Mouse (Mus musculus) stomach, embryonic 14.5 days (tissue): ENCODE data around the gene Foxi3. TPM values are rescaled to one million over a fixed set of nuclear protein-coding genes. Genes with fewer than 3 reads are reported as not detected.

Experiments
- ATAC-seq: fragments of 200-750 bp; cut with Nextera tagmentation; 2 replicates; pipeline ENCODE4 v1.8.0; 2017; ENCODE audit warnings: low read depth, moderate TSS enrichment; ENCODE audit not compliant: insufficient number of reproducible peaks, insufficient read depth, low FRiP score
- H3K27ac ChIP-seq: fragments of 300-500 bp; sonication (generic); 2 replicates; pipeline ENCODE4 v1.5.1; 2014; ENCODE audit warnings: mild to moderate bottlenecking, low read length, moderate library complexity, mixed read lengths
- H3K27me3 ChIP-seq: fragments of 300-500 bp; sonication (generic); 2 replicates; pipeline ENCODE4 v1.6.1; 2014; ENCODE audit warnings: low read length, control low read depth, mixed read lengths; ENCODE audit not compliant: control insufficient read depth, insufficient read depth
- H3K36me3 ChIP-seq: fragments of 300-500 bp; sonication (generic); 2 replicates; pipeline ENCODE4 v1.6.1; 2014; ENCODE audit warnings: mild to moderate bottlenecking, control low read depth, low read length, moderate library complexity, mixed read lengths; ENCODE audit not compliant: control insufficient read depth, insufficient read depth
- H3K4me1 ChIP-seq: fragments of 300-500 bp; sonication (generic); 2 replicates; pipeline ENCODE4 v1.6.1; 2014; ENCODE audit warnings: low read length, control low read depth, mixed read lengths; ENCODE audit not compliant: control insufficient read depth, insufficient read depth
- H3K4me2 ChIP-seq: fragments of 300-500 bp; sonication (generic); replicated peaks from 2 replicates; pipeline ENCODE4 v1.6.1; 2014; ENCODE audit warnings: low read depth, low read length, control low read depth
- H3K4me3 ChIP-seq: fragments of 300-500 bp; sonication (generic); 2 replicates; pipeline ENCODE4 v1.5.1; 2014; ENCODE audit warnings: low read depth, low read length, control low read depth
- H3K9ac ChIP-seq: fragments of 300-500 bp; sonication (generic); replicated peaks from 2 replicates; pipeline ENCODE4 v1.6.1; 2014; ENCODE audit warnings: low read depth, mild to moderate bottlenecking, control low read depth, low read length, moderate library complexity, mixed read lengths
- H3K9me3 ChIP-seq: fragments of 300-500 bp; sonication (generic); 2 replicates; pipeline ENCODE4 v1.6.1; 2016; ENCODE audit warnings: low read depth, low read length, control low read depth; ENCODE audit not compliant: control insufficient read depth
- WGBS: fragments of 180-500 bp; shearing (Covaris S2); extraction: QIAGEN DNeasy Blood & Tissue Kit; methylation state at CpG from one replicate; pipeline ENCODE4 v1.1.7; 2014; 5-methylcytosine and 5-hydroxymethylcytosine counted together
- polyA plus RNA-seq: library from polyadenylated mRNA; unstranded; fragments of >200 nt; fragmentation: Nextera tagmentation; extraction: Ambion mirVana; gene quantifications from 2 replicates; pipeline ENCODE4 v1.2.1, GENCODE M21; 2014

Foxi3 gene
- polyA plus RNA-seq, 1 experiment from 2014 or later: not detected

- no peaks in the 10 kb centered on the region for H3K27me3 ChIP-seq
- peak overlapping the region; percentile 20; the same call in 1 of the 2 replicates for H3K4me2 ChIP-seq
- ATAC-seq: no peak
- no peak overlapping the region for H3K27ac ChIP-seq
- H3K4me1 ChIP-seq: no peaks in the 10 kb centered on the region
- 6% methylated on average over 8 of the region's 8 CpGs for WGBS
- no peaks in the 10 kb centered on the region for H3K36me3 ChIP-seq
- H3K9ac ChIP-seq: no peak overlapping the region
- H3K9me3 ChIP-seq: no peaks in the 10 kb centered on the region
- no peak overlapping the region for H3K4me3 ChIP-seq
Observed at GRCm38 (mm10) chr6:70967422-70967821, 11.1 kb downstream of the Foxi3 start.

- 51% methylated on average over 4 of the region's 4 CpGs for WGBS
- Histone ChIP-seq H3K27me3 (no peaks in the 10 kb centered on the region), H3K9ac (no peak overlapping the region), H3K9me3 (no peaks in the 10 kb centered on the region), H3K36me3 (no peaks in the 10 kb centered on the region), H3K4me3 (no peak overlapping the region), H3K4me2 (no peak overlapping the region), H3K27ac (no peak overlapping the region), H3K4me1 (no peaks in the 10 kb centered on the region)
- no peak for ATAC-seq
Observed at GRCm38 (mm10) chr6:70968291-70968690, 12.0 kb downstream of the Foxi3 start.

- ATAC-seq: no peak
- Histone ChIP-seq H3K27ac (no peak overlapping the region), H3K4me3 (no peak overlapping the region), H3K9me3 (no peaks in the 10 kb centered on the region), H3K27me3 (no peaks in the 10 kb centered on the region), H3K4me1 (no peaks in the 10 kb centered on the region), H3K4me2 (no peak overlapping the region), H3K9ac (no peak overlapping the region), H3K36me3 (no peaks in the 10 kb centered on the region)
- WGBS: 56% methylated on average over 3 of the region's 3 CpGs
Observed at GRCm38 (mm10) chr6:70973066-70973465, 16.7 kb downstream of the Foxi3 start.

DNA sequence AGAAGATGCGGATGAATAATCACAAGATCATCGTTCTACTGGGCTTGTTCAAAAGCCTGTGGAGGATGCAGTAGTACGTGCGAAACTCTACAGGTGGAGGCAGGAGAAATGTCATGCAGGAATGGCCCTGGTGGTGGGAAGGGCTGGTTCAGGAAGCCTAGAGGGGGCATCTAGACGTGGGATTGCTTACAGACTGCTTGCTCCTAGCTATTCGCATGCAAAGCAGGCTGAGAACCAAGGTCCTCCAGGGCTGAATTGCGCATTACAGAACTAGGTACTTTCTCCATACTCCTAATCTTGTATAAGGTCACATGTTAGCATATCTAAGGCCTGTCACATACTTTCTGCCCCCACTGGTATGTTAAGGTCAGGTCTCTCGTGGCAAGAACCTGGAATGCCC lies 24.7 kb downstream of the Foxi3 start:
- no peak for ATAC-seq
- H3K9ac ChIP-seq: no peak overlapping the region
- no peak overlapping the region for H3K4me2 ChIP-seq
- no peak overlapping the region for H3K27ac ChIP-seq
- H3K4me3 ChIP-seq: no peak overlapping the region
- no peaks in the 10 kb centered on the region for H3K36me3 ChIP-seq
- no peaks in the 10 kb centered on the region for H3K9me3 ChIP-seq
- WGBS: 83% methylated on average over 8 of the region's 8 CpGs
- H3K4me1 ChIP-seq: no peaks in the 10 kb centered on the region
- no peaks in the 10 kb centered on the region for H3K27me3 ChIP-seq

DNA sequence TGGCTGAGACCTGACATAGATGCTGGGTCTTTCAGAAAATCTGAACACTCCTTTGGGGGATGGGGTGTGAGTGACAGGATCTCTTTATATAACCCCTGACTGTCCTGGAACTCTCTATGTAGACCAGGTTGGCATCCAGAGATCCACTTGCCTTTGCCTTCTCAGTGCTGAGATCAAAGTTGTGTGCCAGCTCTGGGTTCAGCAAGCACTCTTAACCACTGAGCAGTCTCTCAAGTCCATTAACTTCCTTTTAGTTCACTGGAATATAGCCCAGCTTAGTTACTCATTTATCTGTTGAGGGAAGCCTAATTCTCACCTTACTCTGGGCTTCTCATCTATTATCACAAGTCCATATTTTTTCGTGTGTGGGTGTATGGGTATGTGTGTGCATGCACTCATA lies 26.1 kb downstream of the Foxi3 start:
- H3K36me3 ChIP-seq: no peaks in the 10 kb centered on the region
- WGBS: 71% methylated on average over 1 of the region's 1 CpGs
- no peak overlapping the region for H3K4me2 ChIP-seq
- H3K4me3 ChIP-seq: no peak overlapping the region
- no peaks in the 10 kb centered on the region for H3K9me3 ChIP-seq
- H3K4me1 ChIP-seq: no peaks in the 10 kb centered on the region
- no peak for ATAC-seq
- H3K9ac ChIP-seq: no peak overlapping the region
- no peak overlapping the region for H3K27ac ChIP-seq
- H3K27me3 ChIP-seq: no peaks in the 10 kb centered on the region

DNA sequence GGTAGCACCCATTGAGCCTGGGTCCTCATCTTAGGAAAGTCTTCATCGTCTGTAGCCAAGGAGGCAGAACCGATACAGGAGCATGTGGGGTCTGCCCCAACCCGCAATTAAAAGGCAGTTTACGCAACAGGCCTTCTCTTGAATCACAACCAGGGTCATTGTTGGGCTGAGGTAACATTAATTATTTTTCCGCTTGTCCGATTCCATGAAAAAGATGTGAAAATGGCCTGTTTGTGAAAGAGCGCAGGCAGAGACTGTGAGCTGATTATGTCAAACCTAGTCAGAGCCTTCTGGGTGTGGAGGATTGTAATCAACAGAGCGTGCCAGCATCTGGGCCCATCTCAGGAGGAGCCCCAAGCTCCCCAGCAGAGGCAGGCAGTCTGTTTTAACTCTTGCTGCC lies 30.4 kb downstream of the Foxi3 start:
- Histone ChIP-seq H3K9ac (no peak overlapping the region), H3K4me3 (no peak overlapping the region), H3K27me3 (no peaks in the 10 kb centered on the region), H3K36me3 (no peaks in the 10 kb centered on the region), H3K4me1 (no peaks in the 10 kb centered on the region), H3K9me3 (no peaks in the 10 kb centered on the region), H3K27ac (no peak overlapping the region), H3K4me2 (no peak overlapping the region)
- 77% methylated on average over 8 of the region's 8 CpGs for WGBS
- no peak for ATAC-seq

DNA sequence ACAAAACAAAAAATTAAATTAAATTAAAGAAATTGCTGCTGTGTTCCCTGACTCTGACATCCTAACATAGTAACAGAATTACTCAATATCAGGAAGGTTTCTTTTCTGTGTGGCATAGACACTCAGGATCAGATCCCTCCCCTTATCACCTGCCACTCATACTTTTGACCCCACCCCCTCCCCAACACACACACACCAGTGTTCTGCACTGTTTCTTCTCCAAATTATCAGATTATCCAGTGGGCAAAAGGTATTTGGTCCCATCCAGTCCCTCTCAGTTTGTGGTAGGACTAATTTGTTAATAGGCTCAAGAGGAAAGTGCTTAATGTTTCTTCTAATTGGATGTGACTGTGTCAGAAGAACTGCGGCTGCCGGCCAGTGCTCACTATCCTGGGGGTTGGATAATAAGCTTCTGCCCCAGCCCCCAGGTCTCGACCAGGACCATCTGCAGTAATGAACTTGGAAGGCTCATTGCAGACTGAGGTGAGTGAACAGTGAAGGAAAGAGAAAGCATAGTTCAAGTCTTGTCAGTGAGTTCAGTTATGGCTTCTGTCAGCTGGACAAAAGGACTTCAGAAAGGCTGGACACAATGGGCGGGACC lies 39.9 kb downstream of the Foxi3 start:
- Histone ChIP-seq H3K27ac (no peak overlapping the region), H3K9me3 (no peaks in the 10 kb centered on the region), H3K4me1 (no peaks in the 10 kb centered on the region), H3K4me3 (no peak overlapping the region), H3K4me2 (no peak overlapping the region), H3K36me3 (no peaks in the 10 kb centered on the region), H3K27me3 (no peaks in the 10 kb centered on the region), H3K9ac (no peak overlapping the region)
- WGBS: 70% methylated on average over 4 of the region's 4 CpGs
- ATAC-seq: no peak

DNA sequence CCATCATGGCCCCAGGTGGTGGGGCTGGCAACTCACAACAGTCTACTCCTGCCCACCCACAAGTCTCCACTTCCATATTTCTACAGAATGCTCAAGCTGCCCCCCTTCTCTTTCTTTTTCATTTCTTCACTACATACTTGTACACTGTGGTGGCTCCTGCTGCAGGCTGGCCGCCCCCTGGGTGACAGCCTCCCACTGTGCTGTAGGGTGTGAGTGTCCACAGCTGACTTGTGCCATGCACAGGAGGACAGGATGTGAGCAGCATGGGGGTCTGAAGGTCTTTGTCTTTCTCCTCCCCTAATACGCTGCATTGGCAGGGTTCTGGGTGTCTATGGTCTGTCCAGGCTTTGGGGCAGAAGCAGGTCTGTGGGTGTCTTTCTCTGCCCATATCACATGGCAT lies 46.3 kb downstream of the Foxi3 start:
- Histone ChIP-seq H3K27ac (no peak overlapping the region), H3K9me3 (no peaks in the 10 kb centered on the region), H3K4me1 (no peaks in the 10 kb centered on the region), H3K36me3 (no peaks in the 10 kb centered on the region), H3K4me3 (no peak overlapping the region), H3K27me3 (no peaks in the 10 kb centered on the region), H3K4me2 (no peak overlapping the region), H3K9ac (no peak overlapping the region)
- 84% methylated on average over 2 of the region's 2 CpGs for WGBS
- no peak for ATAC-seq

GRCm38 (mm10) chr6:71004161-71004560 lies 47.8 kb downstream of the Foxi3 start:
- Histone ChIP-seq H3K4me1 (no peaks in the 10 kb centered on the region), H3K27ac (no peak overlapping the region), H3K9me3 (no peaks in the 10 kb centered on the region), H3K9ac (no peak overlapping the region), H3K4me2 (no peak overlapping the region), H3K4me3 (no peak overlapping the region), H3K27me3 (no peaks in the 10 kb centered on the region), H3K36me3 (no peaks in the 10 kb centered on the region)
- no peak for ATAC-seq
- 88% methylated on average over 2 of the region's 2 CpGs for WGBS
